Mouse (Mus musculus): ENCODE data around the gene Lce3b. TPM values are rescaled to one million over a fixed set of nuclear protein-coding genes. Genes with fewer than 3 reads are reported as not detected.

The Lce3b gene
- not detected for polyA plus RNA-seq (2017; shearing (Covaris generic))

GRCm38 (mm10) chr3:92932679-92933078 is at the start of gene Lce3b:
Gene Lce3b, plus strand, starts transcription at chr3:92932979.

GRCm38 (mm10) chr3:92926130-92926529 is 6.6 kb upstream of the Lce3b start, which contains the start of gene Lce3a:
Gene Lce3a, minus strand, starts transcription at chr3:92926230.

GRCm38 (mm10) chr3:92944186-92944585 is 11.4 kb downstream of the Lce3b start, which contains the start of gene Lce3c:
Gene Lce3c, plus strand, starts transcription at chr3:92944486.

GRCm38 (mm10) chr3:92957090-92957489 is 24.3 kb downstream of the Lce3b start, which contains the start of gene Lce3d:
Gene Lce3d, plus strand, starts transcription at chr3:92957390.

GRCm38 (mm10) chr3:92966761-92967160 is 34.0 kb downstream of the Lce3b start, which contains the start of gene Lce3e:
Gene Lce3e, plus strand, starts transcription at chr3:92967061.

Other genes with a start within 250 kb of the Lce3b start
- gene Lce1d, start 245.8 kb upstream of the Lce3b start, polyA plus RNA-seq (2017; shearing (Covaris generic)) = not detected
- gene Lce1e, start 223.9 kb upstream of the Lce3b start, polyA plus RNA-seq (2017; shearing (Covaris generic)) = not detected
- gene Lce1f, start 212.6 kb upstream of the Lce3b start, polyA plus RNA-seq (2017; shearing (Covaris generic)) = not detected
- not detected for gene Gm38119, start 193.9 kb upstream of the Lce3b start, polyA plus RNA-seq (2017; shearing (Covaris generic))
- not detected for gene Lce1g, start 180.6 kb upstream of the Lce3b start, polyA plus RNA-seq (2017; shearing (Covaris generic))
- gene Lce1h, start 167.9 kb upstream of the Lce3b start, polyA plus RNA-seq (2017; shearing (Covaris generic)) = not detected
- gene Lce1i, start 154.1 kb upstream of the Lce3b start, polyA plus RNA-seq (2017; shearing (Covaris generic)) = not detected
- not detected for gene Lce1j, start 142.5 kb upstream of the Lce3b start, polyA plus RNA-seq (2017; shearing (Covaris generic))
- gene Lce1k, start 125.1 kb upstream of the Lce3b start, polyA plus RNA-seq (2017; shearing (Covaris generic)) = not detected
- not detected for gene Kprp, start 105.7 kb upstream of the Lce3b start, polyA plus RNA-seq (2017; shearing (Covaris generic))
- gene Lce1l, start 81.7 kb upstream of the Lce3b start, polyA plus RNA-seq (2017; shearing (Covaris generic)) = not detected
- gene 2310050C09Rik, start 62.8 kb upstream of the Lce3b start, polyA plus RNA-seq (2017; shearing (Covaris generic)) = not detected
- not detected for gene Lce3a, start 6.7 kb upstream of the Lce3b start, polyA plus RNA-seq (2017; shearing (Covaris generic))
- gene Lce3c, start 11.5 kb downstream of the Lce3b start, polyA plus RNA-seq (2017; shearing (Covaris generic)) = not detected
- gene Lce3d, start 24.4 kb downstream of the Lce3b start, polyA plus RNA-seq (2017; shearing (Covaris generic)) = not detected
- not detected for gene Lce3e, start 34.1 kb downstream of the Lce3b start, polyA plus RNA-seq (2017; shearing (Covaris generic))
- gene Lce3f, start 59.2 kb downstream of the Lce3b start, polyA plus RNA-seq (2017; shearing (Covaris generic)) = not detected
- gene Crct1, start 82.7 kb downstream of the Lce3b start, polyA plus RNA-seq (2017; shearing (Covaris generic)) = not detected
- gene Lce1m, start 86.1 kb downstream of the Lce3b start, polyA plus RNA-seq (2017; shearing (Covaris generic)) = not detected
- not detected for gene Gm4858, start 135.8 kb downstream of the Lce3b start, polyA plus RNA-seq (2017; shearing (Covaris generic))
- not detected for gene Crnn, start 211.8 kb downstream of the Lce3b start, polyA plus RNA-seq (2017; shearing (Covaris generic))